Mouse (Mus musculus) heart, embryonic 14.5 days (tissue): Measurements from ENCODE around the gene Ncaph. TPM values are rescaled to one million over a fixed set of nuclear protein-coding genes. Genes with fewer than 3 reads are reported as not detected.

Experiments used
- ATAC-seq: fragments of 200-750 bp; cut with Nextera tagmentation; 2 replicates; pipeline ENCODE4 v1.8.0; 2017; ENCODE audit warnings: low read depth, moderate TSS enrichment; ENCODE audit not compliant: insufficient number of reproducible peaks, insufficient read depth, low FRiP score
- H3K27ac ChIP-seq, 2 experiments: fragments of 200-500 bp in 1 of 2; fragments of 300-500 bp in 1 of 2; sonication (generic) in 1 of 2; replicated peaks in 1 of 2; 2 replicates each; pipeline ENCODE4 v1.5.1; 2012 to 2014; ENCODE audit warnings: low read depth in 2 of 2, low read length in 2 of 2, control low read depth in 1 of 2, mild to moderate bottlenecking in 1 of 2, mixed read lengths in 1 of 2; ENCODE audit not compliant: control insufficient read depth in 1 of 2, insufficient read depth in 1 of 2
- H3K27me3 ChIP-seq: fragments of 300-500 bp; sonication (generic); 2 replicates; pipeline ENCODE4 v1.6.1; 2014; ENCODE audit warnings: mild to moderate bottlenecking, low read length, control low read depth; ENCODE audit not compliant: control insufficient read depth, insufficient read depth
- H3K36me3 ChIP-seq: fragments of 300-500 bp; sonication (generic); 2 replicates; pipeline ENCODE4 v1.6.1; 2014; ENCODE audit warnings: mild to moderate bottlenecking, control low read depth, low read length, mixed read lengths; ENCODE audit not compliant: control insufficient read depth, insufficient read depth
- H3K4me1 ChIP-seq, 2 experiments: fragments of 200-500 bp in 1 of 2; fragments of 300-500 bp in 1 of 2; sonication (generic) in 1 of 2; 2 replicates each; pipeline ENCODE4 v1.6.1; 2012 to 2014; ENCODE audit warnings: low read length in 2 of 2, control low read depth in 1 of 2, mixed read lengths in 1 of 2; ENCODE audit not compliant: control insufficient read depth in 2 of 2, insufficient read depth in 2 of 2
- H3K4me2 ChIP-seq: fragments of 300-500 bp; sonication (generic); 2 replicates; pipeline ENCODE4 v1.6.1; 2014; ENCODE audit warnings: mild to moderate bottlenecking, low read length
- H3K4me3 ChIP-seq, 2 experiments: fragments of 200-500 bp in 1 of 2; fragments of 300-500 bp in 1 of 2; sonication (generic) in 1 of 2; 2 replicates each; pipeline ENCODE4 v1.5.1; 2012 to 2014; ENCODE audit warnings: low read length in 2 of 2, mild to moderate bottlenecking in 2 of 2, control low read depth in 1 of 2, low read depth in 1 of 2, moderate library complexity in 1 of 2; ENCODE audit not compliant: control insufficient read depth in 1 of 2, insufficient read depth in 1 of 2
- H3K9ac ChIP-seq: fragments of 300-500 bp; sonication (generic); 2 replicates; pipeline ENCODE4 v1.6.1; 2014; ENCODE audit warnings: mild to moderate bottlenecking, low read length
- H3K9me3 ChIP-seq: fragments of 300-500 bp; sonication (generic); 2 replicates; pipeline ENCODE4 v1.6.1; 2016; ENCODE audit warnings: low read length, control low read depth; ENCODE audit not compliant: control insufficient read depth
- WGBS: fragments of 180-500 bp; shearing (Covaris S2); extraction: QIAGEN DNeasy Blood & Tissue Kit; methylation state at CpG from one replicate; pipeline ENCODE4 v1.1.7; 2014; 5-methylcytosine and 5-hydroxymethylcytosine counted together
- polyA plus RNA-seq: library from polyadenylated mRNA; unstranded; fragments of >200 nt; fragmentation: Nextera tagmentation; extraction: Ambion mirVana; gene quantifications from 2 replicates; pipeline ENCODE4 v1.2.1, GENCODE M21; 2014

The Ncaph gene
- polyA plus RNA-seq, 1 experiment from 2014 or later: 46.9 TPM

DNA sequence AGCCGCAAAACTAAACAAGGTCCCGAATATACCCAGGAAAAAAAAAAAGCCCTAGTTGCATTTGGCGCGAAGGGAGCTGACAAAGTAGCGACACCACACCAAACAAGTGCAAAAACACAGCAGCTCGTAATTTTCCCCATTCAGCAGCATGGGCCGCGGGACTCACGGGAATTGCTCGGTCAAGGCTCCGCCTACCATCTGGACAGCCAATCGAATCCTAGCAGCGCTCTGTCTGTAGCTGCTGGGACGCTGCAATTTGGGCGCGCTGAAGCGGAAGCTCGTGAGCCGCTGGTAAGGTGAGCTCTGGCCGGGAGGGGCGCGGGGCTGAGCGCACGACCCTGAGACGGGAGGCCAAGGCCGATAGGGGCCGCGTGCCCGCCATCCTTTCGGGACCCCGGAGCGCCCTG, 63.3 kb downstream of the Ncaph start, which contains the start of gene Blvra:
Gene Blvra, plus strand, starts transcription at position 231 of the 407 bp plus-strand sequence.
- WGBS: under 1% methylated on average over 32 of the region's 32 CpGs
- H3K4me3 ChIP-seq: peak within 1 kb of the TSS; percentile 61 to 62

DNA sequence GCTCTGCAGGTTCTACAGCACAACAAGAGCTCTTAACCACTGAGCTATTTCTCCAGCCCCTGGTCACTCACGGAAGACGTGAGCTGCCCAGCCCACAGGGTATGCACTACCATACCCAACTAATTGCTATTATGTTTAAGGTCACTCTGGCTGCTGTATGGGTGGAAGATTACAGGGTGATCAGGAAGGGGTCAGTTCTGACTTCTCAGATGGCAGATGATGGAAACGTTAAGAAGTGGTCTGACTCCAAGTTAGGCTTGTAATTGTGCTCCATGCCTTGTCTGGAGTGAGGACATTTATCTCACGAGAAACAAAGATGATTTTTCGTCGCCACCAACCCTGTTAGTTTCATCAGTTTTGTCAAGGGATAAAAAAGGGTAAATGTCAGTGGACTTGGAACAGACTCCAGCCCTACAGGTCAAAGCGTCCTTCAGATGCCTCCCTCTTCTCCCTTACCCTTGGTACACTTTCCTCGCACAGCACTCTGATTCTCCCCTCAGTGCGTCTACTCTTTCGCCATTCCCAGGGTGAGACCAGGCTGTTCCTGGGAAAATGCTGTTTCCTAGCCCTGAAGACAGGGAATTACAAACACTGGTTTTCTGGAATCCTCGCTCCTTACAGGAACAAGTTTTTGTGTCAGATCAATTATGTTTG, 63.8 kb downstream of the Ncaph start:
- H3K36me3 ChIP-seq: peaks cover 17% of the 10 kb centered on the region
- H3K27me3 ChIP-seq: no peaks in the 10 kb centered on the region
- H3K9me3 ChIP-seq: no peaks in the 10 kb centered on the region
- peak overlapping the region; percentile 61 to 62 for H3K4me3 ChIP-seq
- ATAC-seq: no peak
- H3K9ac ChIP-seq: peak overlapping the region; percentile 72
- WGBS: 15% methylated on average over 11 of the region's 11 CpGs
- H3K4me2 ChIP-seq: peak overlapping the region; percentile 75
- peaks cover 0 to 4% of the 10 kb centered on the region in 2 experiments; a peak in 1 of 4 replicates for H3K4me1 ChIP-seq
- peak overlapping the region; percentile 35 to 65 for H3K27ac ChIP-seq

More for the DNA sequence above, 63.3 kb downstream of the Ncaph start, which contains the start of gene Blvra:
- H3K4me1 ChIP-seq: peaks cover 0 to 4% of the 10 kb centered on the region in 2 experiments; a peak in 1 of 4 replicates
- peak; percentile 98 for ATAC-seq
- H3K9me3 ChIP-seq: no peaks in the 10 kb centered on the region
- peaks cover 16% of the 10 kb centered on the region for H3K36me3 ChIP-seq
- no peaks in the 10 kb centered on the region for H3K27me3 ChIP-seq
- peak within 1 kb of the TSS; percentile 79 for H3K9ac ChIP-seq
- peak within 1 kb of the TSS; percentile 75 for H3K4me2 ChIP-seq
- peak within 1 kb of the TSS; percentile 35 to 65 for H3K27ac ChIP-seq

DNA sequence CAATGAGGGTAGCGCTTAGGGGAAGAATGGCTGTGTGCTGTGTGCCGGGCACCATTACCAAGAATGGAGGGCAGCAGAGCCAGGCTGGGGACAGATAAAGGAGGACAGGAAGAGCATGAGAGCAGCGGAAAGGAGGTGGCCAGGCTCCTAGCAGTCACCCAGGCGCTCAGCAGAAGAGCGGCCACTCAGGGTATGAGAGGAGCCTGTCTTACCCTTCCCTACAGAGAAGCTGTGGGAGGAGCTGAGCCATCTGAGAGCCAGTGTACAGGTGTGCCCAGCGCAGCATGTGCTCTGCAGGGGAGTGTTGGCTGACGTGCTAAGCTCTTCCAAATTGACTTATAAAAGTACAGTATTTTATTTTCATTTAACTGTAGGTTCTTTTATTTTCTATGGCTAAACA, 64.9 kb downstream of the Ncaph start:
- H3K4me1 ChIP-seq: peaks cover 0 to 4% of the 10 kb centered on the region in 2 experiments; a peak in 1 of 4 replicates
- H3K36me3 ChIP-seq: peaks cover 24% of the 10 kb centered on the region
- H3K4me3 ChIP-seq: no peak overlapping the region
- ATAC-seq: no peak
- no peak overlapping the region for H3K9ac ChIP-seq
- no peaks in the 10 kb centered on the region for H3K27me3 ChIP-seq
- no peaks in the 10 kb centered on the region for H3K9me3 ChIP-seq
- no peak overlapping the region for H3K4me2 ChIP-seq
- 78% methylated on average over 7 of the region's 7 CpGs for WGBS
- H3K27ac ChIP-seq: no peak overlapping the region

DNA sequence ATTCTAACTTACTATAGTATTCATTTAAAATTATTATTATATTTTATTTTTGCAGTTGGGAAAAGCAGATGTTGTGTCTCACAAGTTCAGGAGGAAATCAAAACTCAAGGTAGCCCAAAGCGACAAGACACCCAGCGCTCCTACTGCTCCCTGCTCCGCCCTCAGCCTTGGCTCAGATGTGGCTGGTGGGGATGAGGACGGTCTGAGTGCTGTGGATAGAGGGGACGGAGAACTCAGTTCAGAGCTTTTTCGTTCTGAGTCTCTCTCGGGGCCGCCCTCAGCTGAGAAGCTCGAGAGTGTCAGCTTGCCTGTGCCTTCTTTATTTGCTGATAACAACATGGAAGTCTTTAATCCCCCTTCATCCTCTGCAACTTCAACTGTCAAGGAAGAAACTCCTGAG, 72.3 kb downstream of the Ncaph start:
- no peak for ATAC-seq
- WGBS: 89% methylated on average over 9 of the region's 9 CpGs
- Histone ChIP-seq H3K4me3 (no peak overlapping the region), H3K9ac (no peak overlapping the region), H3K4me1 (no peaks in the 10 kb centered on the region), H3K36me3 (peaks cover 75% of the 10 kb centered on the region), H3K9me3 (no peaks in the 10 kb centered on the region), H3K27ac (no peak overlapping the region), H3K4me2 (no peak overlapping the region), H3K27me3 (no peaks in the 10 kb centered on the region)

Other genes starting within 250 kb of the Ncaph start
- 44.4 and 49.5 TPM in 2 replicates for gene Sppl2a, start 200.7 kb downstream of the Ncaph start, polyA plus RNA-seq
- 8.7 and 9.1 TPM in 2 replicates for gene Ap4e1, start 125.2 kb downstream of the Ncaph start, polyA plus RNA-seq
- 39.9 and 45.5 TPM in 2 replicates for gene Blvra, start 63.3 kb downstream of the Ncaph start, polyA plus RNA-seq
- 11.5 and 11.8 TPM in 2 replicates for gene Itpripl1, start 9.5 kb upstream of the Ncaph start, polyA plus RNA-seq
- gene 1810024B03Rik, start 74.3 kb upstream of the Ncaph start, polyA plus RNA-seq: 1.4 and 1.8 TPM in 2 replicates
- gene Snrnp200, start 74.4 kb upstream of the Ncaph start, polyA plus RNA-seq: 47.2 and 47.7 TPM in 2 replicates
- 55.6 and 61.7 TPM in 2 replicates for gene Ciao1, start 113.9 kb upstream of the Ncaph start, polyA plus RNA-seq
- 17.1 and 17.7 TPM in 2 replicates for gene Tmem127, start 114.0 kb upstream of the Ncaph start, polyA plus RNA-seq
- 128 and 136 TPM in 2 replicates for gene Stard7, start 136.3 kb upstream of the Ncaph start, polyA plus RNA-seq
- 14.5 and 15.9 TPM in 2 replicates for gene Dusp2, start 202.2 kb upstream of the Ncaph start, polyA plus RNA-seq
- not detected in 2 replicates for gene Astl, start 204.7 kb upstream of the Ncaph start, polyA plus RNA-seq
- 1.1 and 1.2 TPM in 2 replicates for gene Adra2b, start 229.3 kb upstream of the Ncaph start, polyA plus RNA-seq